Mouse (Mus musculus) liver, embryonic 18 days (tissue): ENCODE measurements around the gene Scd4. TPM values are rescaled to one million over a fixed set of nuclear protein-coding genes. Genes with fewer than 3 reads are reported as not detected.

Experiments used
- polyA plus RNA-seq: library from polyadenylated mRNA; depleted of rRNA; stranded (reverse); fragments of >200 nt; gene quantifications from 2 replicates; pipeline ENCODE4 v1.2.3, GENCODE M21; 2012; rRNA removed

Scd4 gene
- polyA plus RNA-seq: 0.06 and 0.07 TPM in 2 replicates

DNA sequence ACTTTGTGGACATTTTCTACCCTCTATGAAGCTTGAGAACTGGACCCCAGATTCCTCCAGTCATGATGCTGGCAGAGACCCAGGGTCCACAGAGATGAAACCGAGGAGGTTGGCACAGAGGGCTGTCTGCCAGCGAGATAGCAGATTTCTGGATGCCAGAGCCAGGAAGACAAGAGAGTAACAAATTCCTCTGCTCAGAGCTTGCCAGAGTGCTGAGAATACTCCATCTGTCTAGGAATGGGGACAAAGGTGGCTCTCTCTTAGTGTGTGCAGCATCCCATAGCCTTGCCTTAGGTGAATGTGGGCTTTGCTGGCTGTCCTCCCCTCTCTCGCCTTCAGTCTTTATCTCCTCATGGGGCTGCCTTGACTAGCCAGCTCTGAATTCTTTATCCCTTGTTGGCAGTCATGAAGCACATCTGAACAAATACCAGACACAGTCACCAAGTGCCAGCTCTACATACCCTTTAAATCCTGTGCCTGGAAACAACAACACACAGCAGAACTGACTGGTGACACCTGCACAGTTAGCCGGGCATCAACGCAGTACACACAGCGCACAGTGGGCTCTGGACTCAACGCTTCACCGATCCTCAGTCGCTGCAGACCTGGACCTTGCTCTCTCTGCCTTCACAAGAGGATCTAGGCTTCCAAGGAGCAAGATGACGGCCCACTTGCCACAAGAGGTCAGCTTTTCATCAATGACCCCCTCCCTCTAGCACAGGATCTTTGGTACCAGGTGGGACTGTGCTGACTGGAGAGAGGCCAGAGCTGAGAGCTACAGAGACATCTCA is at the start of gene Scd4:
TSS of gene Scd4 (plus strand) at position 260 of the 791 bp plus-strand sequence.

GRCm38 (mm10) chr19:44292941-44293768 is 39.7 kb upstream of the Scd4 start, which contains the start of gene Scd2:
Gene Scd2 (plus strand): TSS chr19:44293674.

Other genes starting within 250 kb of the Scd4 start
- 29.8 and 29.9 TPM in 2 replicates for gene Chuk, start 225.6 kb upstream of the Scd4 start, polyA plus RNA-seq
- 9.8 and 9.9 TPM in 2 replicates for gene Cwf19l1, start 197.2 kb upstream of the Scd4 start, polyA plus RNA-seq
- 24.3 and 26.6 TPM in 2 replicates for gene Bloc1s2, start 186.6 kb upstream of the Scd4 start, polyA plus RNA-seq
- gene Pkd2l1, start 140.7 kb upstream of the Scd4 start, polyA plus RNA-seq: 0.01 TPM in 2 replicates
- 0.07 TPM in 1 of 2 replicates, not detected in the other for gene Scd3, start 129.8 kb upstream of the Scd4 start, polyA plus RNA-seq
- gene Scd2, start 39.4 kb upstream of the Scd4 start, polyA plus RNA-seq: 172 and 205 TPM in 2 replicates
- 63.8 and 123 TPM in 2 replicates for gene Scd1, start 74.8 kb downstream of the Scd4 start, polyA plus RNA-seq
- gene Wnt8b, start 160.4 kb downstream of the Scd4 start, polyA plus RNA-seq: not detected in 2 replicates
- 2.2 and 2.4 TPM in 2 replicates for gene Sec31b, start 212.8 kb downstream of the Scd4 start, polyA plus RNA-seq
- not detected in 2 replicates for gene Gm20538, start 219.7 kb downstream of the Scd4 start, polyA plus RNA-seq
- 248 and 254 TPM in 2 replicates for gene Ndufb8, start 222.3 kb downstream of the Scd4 start, polyA plus RNA-seq
- 6.2 and 6.4 TPM in 2 replicates for gene Hif1an, start 229.8 kb downstream of the Scd4 start, polyA plus RNA-seq